Mouse (Mus musculus) layer of hippocampus, adult 9-10 months (tissue): Measurements from ENCODE around the gene Mefv.
"Not testable (repeated sequence)": the region's sequence is repeated elsewhere in the genome, so short reads cannot be mapped to it uniquely, and the experiment has no call there.

Source experiments
- DNase-seq: peaks from one replicate; pipeline ENCODE4 v3.0.0; 2022; ENCODE audit warnings: low spot score

Gene Mefv

GRCm38 (mm10) chr16:3717980-3718379 lies at the start of gene Mefv:
Gene Mefv, minus strand, starts transcription at chr16:3718097.
- no peak for DNase-seq

DNA sequence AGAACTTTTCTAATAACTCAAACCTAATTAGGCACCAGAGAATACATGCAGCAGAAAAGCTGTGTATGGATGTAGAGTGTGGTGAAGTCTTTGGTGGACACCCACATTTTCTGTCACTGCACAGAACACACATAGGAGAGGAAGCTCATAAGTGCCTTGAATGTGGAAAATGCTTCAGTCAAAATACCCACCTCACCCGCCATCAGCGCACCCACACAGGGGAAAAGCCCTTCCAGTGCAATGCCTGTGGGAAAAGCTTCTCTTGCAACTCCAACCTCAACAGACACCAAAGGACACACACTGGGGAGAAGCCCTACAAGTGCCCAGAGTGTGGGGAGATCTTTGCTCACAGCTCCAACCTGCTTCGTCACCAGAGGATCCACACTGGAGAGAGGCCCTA lies 31.1 kb upstream of the Mefv start:
- DNase-seq: no peak

DNA sequence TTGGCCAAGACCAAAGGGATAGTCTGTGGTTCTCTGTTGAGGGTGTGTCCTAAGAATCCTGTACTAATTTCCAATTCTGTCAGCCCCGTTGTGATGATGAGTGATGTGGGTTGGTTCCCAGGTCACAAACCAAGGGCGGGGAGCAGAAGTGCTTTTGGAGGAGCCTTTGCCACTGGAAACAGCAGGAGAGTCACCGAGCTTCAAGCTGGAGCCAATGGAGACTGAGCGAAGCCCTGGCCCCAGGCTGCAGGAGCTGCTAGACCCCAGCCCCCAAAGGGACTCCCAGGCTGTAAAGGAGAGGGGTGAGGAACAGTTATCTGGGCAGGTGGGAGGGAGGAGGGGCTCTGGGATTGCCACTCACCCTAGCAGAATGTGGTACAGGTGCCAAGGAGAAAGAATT lies 27.8 kb upstream of the Mefv start:
- no peak for DNase-seq

GRCm38 (mm10) chr16:3744186-3744700 lies 26.3 kb upstream of the Mefv start:
- no peak for DNase-seq

DNA sequence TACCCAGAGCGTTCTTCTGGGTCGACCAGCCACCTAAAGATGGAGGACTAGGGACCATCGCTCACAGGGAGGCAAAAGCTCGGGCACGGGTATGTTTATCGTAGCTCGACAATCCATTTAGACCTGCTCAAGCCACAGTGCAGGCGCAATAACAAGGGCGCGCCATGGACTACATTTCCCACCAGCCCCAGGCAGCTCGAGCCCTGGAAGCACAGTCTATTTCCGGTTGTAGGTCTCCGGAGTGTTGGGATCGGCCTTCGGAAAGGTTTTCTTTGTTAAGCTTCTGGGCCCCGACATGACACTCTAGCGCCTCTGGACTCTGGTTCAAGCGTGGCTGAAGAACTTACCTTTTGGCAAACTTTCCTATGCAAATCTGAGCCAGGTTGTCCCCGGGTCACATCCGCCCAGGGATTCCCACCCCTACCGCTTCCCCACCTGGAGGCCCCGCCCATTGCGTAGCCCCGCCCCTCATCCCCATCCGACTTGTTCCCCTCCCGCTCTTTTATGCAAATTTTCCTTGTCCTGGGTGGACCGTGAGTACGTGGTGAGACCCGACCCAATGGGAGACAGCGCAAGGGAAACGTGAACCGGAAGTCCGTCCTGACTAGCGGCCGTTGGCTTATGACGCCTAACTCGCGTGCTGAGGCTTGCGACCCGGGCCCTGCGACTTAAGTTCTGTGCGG lies 25.7 kb upstream of the Mefv start, which contains the start of gene Zfp263:
Gene Zfp263 (plus strand): TSS at position 591 of the 683 bp plus-strand sequence.
- DNase-seq: peak; percentile 89

- no peak for DNase-seq
Observed at GRCm38 (mm10) chr16:3742466-3742865, 24.6 kb upstream of the Mefv start.

DNA sequence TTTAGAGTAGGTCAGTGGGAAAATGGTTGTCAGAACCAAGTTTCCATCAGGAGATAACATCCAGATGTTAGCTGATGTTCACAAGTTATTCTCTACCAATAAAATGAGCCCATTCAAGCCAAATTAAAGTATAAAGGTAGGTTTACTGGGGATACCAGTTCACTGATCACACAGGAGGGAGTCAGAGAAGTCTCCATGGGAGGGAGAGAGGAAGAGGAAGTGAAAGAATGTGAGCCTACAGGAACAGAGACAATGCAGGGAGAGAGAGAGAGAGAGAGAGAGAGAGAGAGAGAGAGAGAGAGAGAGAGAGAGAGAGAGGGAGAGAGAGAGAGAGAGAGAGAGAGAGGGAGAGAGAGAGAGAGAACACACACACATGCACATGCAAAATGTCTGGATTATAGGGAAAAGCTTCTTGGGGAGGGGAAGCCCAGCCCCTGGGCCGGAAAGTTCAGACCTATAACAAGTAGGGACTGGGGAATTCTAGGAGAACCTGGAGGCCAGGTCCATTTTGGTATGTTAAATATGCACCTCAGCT lies 15.4 kb upstream of the Mefv start:
- DNase-seq: no peak

GRCm38 (mm10) chr16:3732612-3733011 lies 14.7 kb upstream of the Mefv start:
- DNase-seq: no peak

DNA sequence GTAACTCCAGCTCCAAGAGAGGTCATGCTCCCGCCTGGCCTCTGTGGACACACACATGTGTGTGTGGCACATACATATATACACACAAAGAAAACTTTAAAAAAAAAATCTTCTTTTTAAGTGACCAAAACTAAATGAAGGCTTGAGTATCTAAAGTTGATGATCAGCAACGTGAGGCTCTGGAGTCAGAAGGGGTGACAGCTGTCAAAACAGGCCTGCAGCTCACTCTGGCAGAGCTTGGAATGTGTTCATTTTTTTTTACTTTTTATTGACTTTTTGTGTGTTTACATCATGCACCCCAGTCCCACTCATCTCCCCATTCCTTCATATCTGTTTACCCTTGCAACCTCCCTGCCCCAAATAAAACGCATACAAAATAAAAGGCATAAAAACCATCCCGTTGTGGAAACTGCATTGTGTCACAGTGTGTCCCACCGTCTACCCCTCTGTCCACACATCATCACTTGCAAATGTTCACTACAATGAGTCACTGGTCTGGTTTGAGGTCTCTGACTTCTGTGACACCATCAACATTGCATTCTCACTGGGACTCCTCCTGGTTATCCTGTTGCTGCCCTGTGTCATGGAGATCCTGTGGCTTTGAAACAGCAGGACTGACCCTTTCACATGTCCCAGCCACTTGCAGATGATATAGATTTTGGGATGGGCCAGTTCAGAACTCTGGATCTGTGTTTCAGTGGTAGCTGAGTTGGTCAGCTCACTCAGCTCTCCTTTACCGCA lies 10.3 kb upstream of the Mefv start:
- DNase-seq: no peak

DNA sequence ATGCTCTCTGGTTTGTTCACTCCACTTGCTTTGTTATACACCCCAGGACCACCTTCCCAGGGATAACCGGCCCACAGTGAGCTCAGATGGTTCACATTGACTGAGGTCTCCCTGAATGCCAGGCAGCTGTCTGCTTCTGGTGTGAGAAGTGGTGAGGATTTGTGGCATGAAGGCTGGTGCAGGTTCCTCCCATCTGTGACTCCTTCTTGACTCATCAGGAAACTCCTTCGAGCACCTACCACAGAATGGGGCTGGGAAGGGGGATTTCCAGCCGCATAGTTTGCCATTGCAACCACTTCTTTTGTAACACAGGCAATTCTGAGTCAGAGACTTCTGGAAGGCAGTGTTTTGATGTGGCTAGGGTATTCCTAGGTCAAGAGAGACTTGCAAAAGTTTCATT lies 5.3 kb upstream of the Mefv start:
- no peak for DNase-seq

GRCm38 (mm10) chr16:3714731-3715130 lies 3.2 kb downstream of the Mefv start:
- DNase-seq: no peak

DNA sequence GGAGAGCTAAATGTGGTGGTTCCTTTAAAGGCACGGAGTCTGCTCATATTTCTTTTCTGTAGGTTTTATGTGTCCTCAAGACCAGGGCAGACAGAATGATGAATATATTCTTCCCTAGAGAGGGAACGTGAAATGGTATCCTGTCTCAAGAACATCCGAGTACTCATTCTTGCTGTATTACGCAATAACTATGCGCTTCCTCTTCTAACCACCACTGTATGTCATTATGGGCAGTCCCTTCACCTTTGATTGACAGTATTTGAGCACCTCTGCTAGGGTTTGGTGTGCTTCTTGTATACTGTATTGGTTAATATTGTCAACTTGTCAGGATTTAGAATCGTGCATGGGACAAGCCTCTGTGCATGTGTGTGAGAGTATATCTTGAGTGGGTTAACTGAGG lies 11.2 kb downstream of the Mefv start:
- DNase-seq: no peak

- DNase-seq: no peak
Observed at GRCm38 (mm10) chr16:3700893-3701292, 17.0 kb downstream of the Mefv start.

DNA sequence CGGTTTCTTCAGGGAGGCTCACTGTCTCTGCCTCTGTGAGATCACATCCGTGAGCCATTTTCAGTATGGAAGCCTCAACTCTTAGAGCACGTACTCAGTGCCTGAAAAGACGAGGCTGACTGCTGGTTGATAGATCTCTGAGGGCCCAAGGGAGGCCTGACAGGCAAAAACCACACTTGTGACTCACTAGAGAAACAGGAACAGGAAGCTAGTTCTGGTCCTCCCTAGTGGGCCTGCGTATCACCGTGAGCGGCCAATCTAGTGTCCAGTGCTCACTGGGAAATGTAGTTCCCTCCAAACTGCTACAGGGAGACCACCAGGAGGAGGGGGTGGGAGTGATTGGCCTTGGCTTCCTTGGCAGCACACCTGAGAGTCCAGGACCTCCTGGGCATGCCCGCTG lies 18.6 kb downstream of the Mefv start:
- no peak for DNase-seq

GRCm38 (mm10) chr16:3689608-3690007 lies 28.3 kb downstream of the Mefv start:
- not testable (repeated sequence) for DNase-seq
